ENCODE assay signal across 8 mouse cellular contexts in the genomic region with DNA sequence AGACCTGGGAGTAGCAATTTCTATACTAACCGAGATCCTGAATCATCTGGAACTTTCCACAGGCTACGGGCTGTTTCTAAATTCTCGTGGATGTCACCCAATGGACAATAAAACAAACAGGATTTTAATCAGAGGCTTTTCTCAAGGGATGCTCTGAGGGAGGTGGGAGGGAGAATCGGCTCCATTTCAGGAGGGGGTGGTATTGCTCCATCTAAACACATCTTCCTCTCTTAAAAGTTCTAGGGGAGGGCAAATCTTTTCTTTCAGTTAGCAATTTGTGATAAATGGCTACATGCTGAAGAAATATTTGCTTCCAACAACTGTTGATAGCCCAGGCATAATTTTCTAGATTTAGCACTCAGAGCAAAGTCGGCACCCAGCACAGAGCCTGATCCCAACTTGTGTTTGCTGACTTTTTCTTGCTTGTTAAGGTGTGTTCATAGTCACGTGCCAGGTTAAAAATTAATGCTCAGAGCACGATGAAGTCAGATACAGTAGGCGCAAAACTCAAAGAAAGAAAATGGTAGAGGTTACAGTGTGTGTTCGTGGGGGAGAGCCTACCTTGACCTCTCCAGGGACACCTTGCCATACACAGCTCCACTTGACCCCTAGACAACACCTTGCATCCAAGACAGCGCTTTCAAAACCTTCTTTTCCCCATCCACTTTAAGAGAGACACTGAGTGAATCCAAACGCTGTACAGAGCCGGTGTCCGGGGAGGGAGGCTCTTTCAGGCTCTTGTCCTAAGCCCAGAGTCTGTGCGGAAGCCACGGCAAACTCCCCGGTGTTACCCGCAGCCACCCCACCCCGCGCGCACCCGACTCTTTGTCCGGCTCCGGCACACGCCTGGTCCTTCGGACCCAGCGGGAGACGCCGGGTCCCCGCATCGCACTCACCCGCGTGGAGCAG. TPM values are rescaled to one million over a fixed set of nuclear protein-coding genes. Genes with fewer than 3 reads are reported as not detected.
A peak's percentile ranks its signal among the peaks of the same experiment; 100 is the strongest.
DNase-seq lines count a peak whose midpoint lies in the region; ATAC-seq lines count a peak whose summit lies in the region.

No protein-coding gene starts in this region.

- H3K27me3 ChIP-seq in hindbrain, embryonic 13.5 days = peaks cover 18% of the 10 kb centered on the region
- peaks cover 27% of the 10 kb centered on the region for H3K27me3 ChIP-seq in liver, embryonic 11.5 days (replicated peaks; ENCODE audit: control insufficient read depth, insufficient read depth, low read length)

- no peak overlapping the region for H3K27ac ChIP-seq in hindbrain, embryonic 13.5 days
- H3K27ac ChIP-seq in liver, embryonic 11.5 days (ENCODE audit: low read depth, low read length) = no peak overlapping the region

- ATAC-seq in frontal cortex, adult (ENCODE audit: low TSS enrichment) = peak; percentile 25; the same call in 1 of the 2 replicates
- no peak; the same call in 1 of the 2 replicates for ATAC-seq in hindbrain, embryonic 13.5 days (ENCODE audit: low FRiP score)
- ATAC-seq in liver, embryonic 11.5 days (replicated peaks; ENCODE audit: low FRiP score) = peak; percentile 54

- H3K9ac ChIP-seq in hindbrain, embryonic 13.5 days = peak overlapping the region; percentile 81
- peak overlapping the region; percentile 4; the same call in 1 of the 2 replicates for H3K9ac ChIP-seq in liver, embryonic 11.5 days (ENCODE audit: low read depth, low read length)

- H3K36me3 ChIP-seq in hindbrain, embryonic 13.5 days = no peaks in the 10 kb centered on the region
- no peaks in the 10 kb centered on the region for H3K36me3 ChIP-seq in liver, embryonic 11.5 days (ENCODE audit: control insufficient read depth, insufficient read depth, low read length)

- DNase-seq in frontal cortex, postnatal 36 days (ENCODE audit: low spot score in 2 of 2) = no peak
- DNase-seq in R1 (ENCODE audit: low read depth, low spot score) = peak; percentile 48
- DNase-seq in liver, embryonic 11.5 days (ENCODE audit: low spot score) = peak; percentile 52
- no peak for DNase-seq in ovary, adult 18-20 months (ENCODE audit: low spot score)
- no peak for DNase-seq in cerebellum, adult 9-11 months
- DNase-seq in lung, postnatal 36 days = no peak

- peak overlapping the region; percentile 71 for H3K4me3 ChIP-seq in hindbrain, embryonic 13.5 days
- H3K4me3 ChIP-seq in liver, embryonic 11.5 days (ENCODE audit: low read depth, low read length) = peak overlapping the region; percentile 57

- 7% methylated on average over 32 of the region's 32 CpGs for WGBS in hindbrain, embryonic 13.5 days
- 10% methylated on average over 32 of the region's 32 CpGs for WGBS in liver, embryonic 11.5 days

- H3K4me1 ChIP-seq in hindbrain, embryonic 13.5 days (replicated peaks) = peaks cover 31% of the 10 kb centered on the region
- H3K4me1 ChIP-seq in liver, embryonic 11.5 days (replicated peaks; ENCODE audit: control insufficient read depth, insufficient read depth, low read length) = no peaks in the 10 kb centered on the region; the same call in 1 of the 2 replicates

- H3K9me3 ChIP-seq in hindbrain, embryonic 13.5 days = no peaks in the 10 kb centered on the region
- H3K9me3 ChIP-seq in liver, embryonic 11.5 days (ENCODE audit: control insufficient read depth, low read length) = no peaks in the 10 kb centered on the region

- peak overlapping the region; percentile 97 for H3K4me2 ChIP-seq in hindbrain, embryonic 13.5 days
- peak overlapping the region; percentile 60 for H3K4me2 ChIP-seq in liver, embryonic 11.5 days

RNA-seq across cellular contexts. Expression of a gene that starts 10.2 kb away (rescaled TPM):
- 19.5 and 22.1 TPM in 2 replicates for polyA plus RNA-seq in hindbrain, embryonic 13.5 days (2015; fragmentation: Nextera tagmentation; extraction: Ambion mirVana)
- 8.2 and 9.0 TPM in 2 replicates for polyA plus RNA-seq in liver, embryonic 11.5 days (2014; fragmentation: Nextera tagmentation; extraction: Ambion mirVana)

Comparison
In these comparisons a context has a peak if more than half of its experiments do, and no peak if none do; other contexts are left out.
1. DNase-seq: peak in R1 (single experiment) and liver, embryonic 11.5 days (single experiment); none in frontal cortex, postnatal 36 days (0 of 2), ovary, adult 18-20 months (single experiment), cerebellum, adult 9-11 months (single experiment) and lung, postnatal 36 days (single experiment).